Mouse (Mus musculus) retina, embryonic 14.5 days (tissue): Measurements from ENCODE around the gene Ccl6.

ENCODE experiments used
- DNase-seq: peaks from one replicate; pipeline ENCODE4 v3.0.0-alpha.2; 2015; ENCODE audit warnings: low spot score

Gene Ccl6

GRCm38 (mm10) chr11:83597796-83598195 lies 4.9 kb upstream of the Ccl6 start:
- no peak for DNase-seq

DNA sequence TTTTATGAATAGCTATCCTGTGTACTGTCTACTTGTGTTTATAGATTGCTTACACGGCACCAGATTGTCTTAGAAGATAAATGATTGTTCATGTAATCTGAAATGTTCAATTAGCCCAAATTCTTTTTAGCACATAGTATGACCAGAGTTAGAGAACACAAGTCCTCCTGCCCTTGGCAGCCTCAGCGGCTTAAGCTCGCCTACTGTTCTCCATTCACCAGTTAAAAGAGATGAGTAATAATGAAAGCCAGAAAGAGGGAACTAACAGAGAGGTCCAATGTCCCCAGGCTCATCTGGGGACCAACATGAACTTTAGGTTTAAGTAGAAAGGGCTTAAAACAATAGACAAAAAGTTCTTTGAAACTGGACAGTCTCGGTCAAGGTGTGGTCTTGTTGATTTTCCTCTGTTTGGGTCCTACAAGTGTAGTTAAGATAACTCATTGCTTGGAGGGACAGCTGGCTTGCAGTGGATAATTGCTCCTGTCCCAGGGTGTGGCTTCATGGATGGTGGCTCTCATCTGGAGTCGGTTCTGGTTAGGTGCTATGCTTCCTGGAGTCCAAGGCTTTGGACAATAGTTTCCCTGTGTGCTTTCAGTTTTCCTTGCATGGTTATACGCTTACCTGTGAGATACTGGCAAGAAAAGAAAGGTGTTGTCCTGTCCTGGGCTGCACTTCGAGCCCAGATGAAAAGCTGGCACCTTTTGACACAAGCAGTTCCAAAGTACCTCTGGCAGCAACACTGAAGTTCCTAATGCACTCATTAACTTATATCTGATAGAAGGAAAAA lies 3.0 kb upstream of the Ccl6 start:
- no peak for DNase-seq

DNA sequence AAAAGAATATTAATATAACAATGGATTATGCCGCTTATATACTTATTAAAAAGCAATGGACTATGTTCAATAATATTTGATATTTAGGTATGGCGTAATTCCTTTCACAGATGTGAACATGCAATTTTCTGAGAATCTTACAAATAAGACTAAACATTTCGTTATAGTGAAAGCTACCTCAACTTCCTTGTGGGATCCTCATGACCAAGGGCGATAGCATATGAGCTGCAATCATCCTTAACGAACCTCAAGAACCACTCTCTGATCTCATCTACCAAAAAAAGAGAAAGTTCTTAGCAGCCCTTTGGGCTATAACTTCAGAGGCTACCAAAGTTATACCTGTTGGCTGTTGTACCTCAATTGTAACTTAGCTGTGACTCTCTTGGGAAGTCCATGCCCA lies 566 bp upstream of the Ccl6 start:
- no peak for DNase-seq

GRCm38 (mm10) chr11:83584232-83584631 lies 8.7 kb downstream of the Ccl6 start:
- DNase-seq: no peak

DNA sequence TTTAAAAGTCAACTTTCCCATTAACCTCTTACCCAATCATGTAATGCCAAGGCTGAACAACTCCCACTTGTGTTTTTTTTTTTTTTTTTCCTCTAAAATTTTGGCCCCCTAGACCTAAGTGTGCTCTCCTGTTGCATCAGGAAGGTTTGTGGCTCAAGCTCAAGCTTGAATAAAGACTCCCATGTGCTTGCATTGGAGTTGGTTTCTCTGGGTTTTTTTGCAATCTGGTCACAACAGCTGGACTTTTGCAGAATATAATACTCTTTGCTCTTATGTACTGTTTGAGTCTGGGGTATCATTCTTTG lies 9.5 kb downstream of the Ccl6 start:
- no peak for DNase-seq

- DNase-seq: no peak
Measured at GRCm38 (mm10) chr11:83582626-83583449, 10.0 kb downstream of the Ccl6 start.

DNA sequence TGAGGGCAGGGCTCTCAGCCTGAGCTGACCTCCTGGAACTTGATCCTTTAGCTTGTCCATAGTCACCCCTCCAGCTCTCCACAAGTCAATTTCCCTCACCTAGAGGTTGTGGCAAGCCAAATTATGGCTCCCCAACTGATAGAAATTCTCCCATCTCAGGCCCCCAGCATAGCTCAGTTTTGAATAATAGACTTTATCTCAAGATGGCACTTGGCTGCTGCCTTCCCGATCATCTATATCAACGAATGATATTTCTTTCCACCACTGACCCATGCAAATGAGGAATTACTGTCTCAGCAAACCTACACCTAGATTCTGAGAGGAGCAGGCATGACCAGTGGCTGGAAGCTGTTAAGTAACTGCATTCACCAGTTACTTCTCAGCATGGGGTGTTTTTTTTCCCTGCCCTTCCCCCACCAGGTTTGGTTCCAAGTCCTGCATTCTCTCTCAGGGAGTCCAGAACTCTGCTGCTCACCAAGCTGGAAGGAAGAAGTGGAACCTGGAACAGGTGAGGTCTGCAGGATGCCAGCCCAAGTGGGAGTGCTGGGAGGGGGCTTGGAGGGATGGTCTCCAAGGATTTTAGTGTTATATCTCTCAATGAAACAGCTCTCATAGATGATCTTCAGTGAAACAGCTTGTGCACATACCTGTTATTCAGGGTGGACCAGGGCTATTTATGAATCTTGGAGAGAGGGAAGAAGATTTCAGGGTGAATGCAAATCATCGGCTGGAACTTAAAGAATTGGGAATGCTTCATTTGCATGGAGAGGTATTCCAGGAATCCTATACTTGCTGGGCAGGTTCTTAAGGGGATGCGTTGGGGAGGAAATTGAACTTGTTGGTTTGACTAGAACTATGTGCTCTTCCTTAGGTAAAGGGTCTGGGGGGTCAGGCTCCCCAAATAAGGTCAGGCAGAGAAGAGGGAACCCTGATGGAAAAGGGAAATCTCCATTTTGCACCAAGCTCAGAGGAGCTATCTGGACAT lies 11.0 kb downstream of the Ccl6 start:
- no peak for DNase-seq

- no peak for DNase-seq
Measured at GRCm38 (mm10) chr11:83580699-83581232, 12.1 kb downstream of the Ccl6 start.

GRCm38 (mm10) chr11:83578999-83579398 lies 13.9 kb downstream of the Ccl6 start:
- DNase-seq: no peak

GRCm38 (mm10) chr11:83578186-83578760 lies 14.6 kb downstream of the Ccl6 start, which contains the start of gene Ccl9:
TSS of gene Ccl9 (minus strand) at chr11:83578636.
- no peak for DNase-seq

- DNase-seq: no peak
Measured at GRCm38 (mm10) chr11:83576927-83577555, 15.8 kb downstream of the Ccl6 start.

DNA sequence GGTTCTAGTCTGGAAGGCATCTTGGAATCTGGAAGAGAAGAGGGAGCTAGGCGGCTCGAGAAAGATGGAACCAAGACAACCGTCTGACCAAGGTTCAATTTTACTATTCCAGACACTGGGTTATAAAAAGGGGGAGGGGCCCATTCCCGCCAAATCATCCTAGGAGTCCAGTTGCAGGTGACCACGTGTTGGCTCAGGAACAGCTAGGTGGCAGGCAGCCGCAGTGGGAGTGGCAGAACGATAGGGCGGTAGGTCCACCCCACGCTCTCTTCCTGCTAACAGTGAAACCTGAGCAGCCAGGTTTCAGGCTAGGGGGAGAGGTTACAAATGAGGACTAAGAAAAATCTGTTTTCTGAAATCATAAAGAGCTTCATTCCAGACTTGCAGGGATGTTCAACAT lies 20.1 kb downstream of the Ccl6 start:
- no peak for DNase-seq

- no peak for DNase-seq
Measured at GRCm38 (mm10) chr11:83572223-83572622, 20.7 kb downstream of the Ccl6 start.

- no peak for DNase-seq
Measured at GRCm38 (mm10) chr11:83570189-83570588, 22.7 kb downstream of the Ccl6 start.

GRCm38 (mm10) chr11:83569249-83569648 lies 23.6 kb downstream of the Ccl6 start:
- DNase-seq: no peak

DNA sequence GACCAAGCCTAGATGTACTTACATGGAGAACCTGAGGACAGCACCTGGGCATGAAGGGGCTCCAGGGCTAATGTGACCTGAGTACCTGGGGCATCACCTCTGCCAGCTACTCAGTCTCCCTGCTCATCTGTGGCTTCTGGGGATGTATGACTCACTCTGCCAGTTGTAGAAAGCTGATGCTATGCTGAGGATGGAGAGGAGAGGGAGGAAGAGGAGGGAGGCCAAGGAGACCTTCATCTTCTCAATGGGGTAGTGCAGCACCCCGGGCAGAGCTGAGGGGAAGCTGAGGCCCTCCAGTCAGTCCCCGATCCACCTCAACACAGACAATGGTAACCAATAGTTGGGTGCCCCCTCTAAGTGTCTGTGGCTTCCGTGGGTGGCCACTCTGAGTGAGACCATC lies 24.1 kb downstream of the Ccl6 start:
- no peak for DNase-seq

DNA sequence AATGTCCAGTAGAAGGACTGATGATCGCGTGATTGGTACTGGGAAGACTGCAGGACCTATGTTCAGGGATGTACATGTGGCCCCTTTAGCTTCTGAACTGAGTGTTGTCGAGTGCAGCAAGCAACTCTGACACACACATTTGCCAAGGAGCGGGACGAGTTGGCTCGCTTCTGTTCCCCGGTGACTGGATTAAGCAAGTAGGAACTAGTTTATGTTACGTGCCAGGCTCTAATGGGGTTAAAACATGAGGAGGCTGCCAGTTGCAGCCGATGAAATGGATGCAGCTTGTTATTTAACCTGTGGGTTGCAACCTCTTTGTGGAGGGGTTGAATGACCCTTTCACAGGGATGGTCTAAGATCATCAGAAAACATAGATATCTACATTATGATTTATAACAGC lies 24.8 kb downstream of the Ccl6 start:
- no peak for DNase-seq

DNA sequence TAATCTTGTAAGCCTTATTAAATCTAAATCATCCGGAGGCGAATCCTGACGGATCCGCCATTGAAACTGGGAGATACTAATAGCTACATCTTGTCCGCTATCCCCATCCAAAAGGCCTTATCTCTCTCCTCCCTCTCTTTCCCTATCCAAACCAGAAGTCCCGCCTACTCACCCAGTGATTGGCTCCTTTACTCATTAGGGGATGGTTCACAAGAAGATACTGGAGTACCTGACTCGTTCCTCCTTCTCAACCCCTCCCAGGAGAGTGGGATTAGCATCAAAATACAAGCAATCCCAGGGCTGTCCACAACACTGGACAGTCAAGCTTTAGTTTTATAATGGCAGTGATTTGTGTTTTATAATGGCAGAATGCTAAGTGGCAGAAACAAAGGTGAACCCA lies 25.6 kb downstream of the Ccl6 start:
- DNase-seq: no peak

DNA sequence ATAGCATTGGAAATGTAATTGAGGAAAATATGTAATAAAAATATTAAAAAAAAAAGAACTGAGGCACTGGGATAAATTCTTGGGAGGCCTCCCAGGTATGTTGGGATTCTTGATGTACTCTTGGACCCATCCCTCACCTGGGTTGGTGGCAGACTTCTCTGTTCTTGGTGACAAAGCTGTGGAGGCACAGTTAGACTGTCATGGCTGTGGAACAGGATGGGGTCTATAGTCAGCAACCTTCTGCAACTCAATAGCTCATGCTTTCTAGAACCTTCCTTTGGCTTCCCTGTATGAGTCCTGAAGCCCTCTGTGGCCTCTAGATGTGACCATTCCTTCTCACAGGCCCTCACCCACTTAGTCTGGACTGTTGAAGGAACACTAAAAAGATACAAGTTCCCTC lies 26.3 kb downstream of the Ccl6 start:
- DNase-seq: no peak

DNA sequence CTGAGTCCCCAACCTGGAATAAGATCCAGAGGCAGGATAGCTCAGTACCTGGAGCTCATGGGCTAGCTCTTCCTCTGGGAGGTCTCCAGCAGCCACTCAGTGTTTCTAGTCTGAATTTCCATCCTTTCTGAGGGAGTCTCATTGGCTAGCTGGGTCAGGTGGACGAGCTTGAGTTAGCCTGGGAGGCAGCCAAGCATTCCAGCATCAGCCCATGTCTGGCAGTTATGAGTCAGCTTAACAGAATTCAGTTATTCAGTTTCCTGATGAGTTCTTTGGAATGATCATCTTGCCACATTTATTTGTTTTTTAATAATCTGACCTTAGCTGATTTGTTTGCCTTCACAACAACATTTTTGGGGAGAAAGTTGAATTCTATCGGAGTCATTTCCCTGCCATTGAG lies 29.1 kb downstream of the Ccl6 start:
- DNase-seq: no peak

DNA sequence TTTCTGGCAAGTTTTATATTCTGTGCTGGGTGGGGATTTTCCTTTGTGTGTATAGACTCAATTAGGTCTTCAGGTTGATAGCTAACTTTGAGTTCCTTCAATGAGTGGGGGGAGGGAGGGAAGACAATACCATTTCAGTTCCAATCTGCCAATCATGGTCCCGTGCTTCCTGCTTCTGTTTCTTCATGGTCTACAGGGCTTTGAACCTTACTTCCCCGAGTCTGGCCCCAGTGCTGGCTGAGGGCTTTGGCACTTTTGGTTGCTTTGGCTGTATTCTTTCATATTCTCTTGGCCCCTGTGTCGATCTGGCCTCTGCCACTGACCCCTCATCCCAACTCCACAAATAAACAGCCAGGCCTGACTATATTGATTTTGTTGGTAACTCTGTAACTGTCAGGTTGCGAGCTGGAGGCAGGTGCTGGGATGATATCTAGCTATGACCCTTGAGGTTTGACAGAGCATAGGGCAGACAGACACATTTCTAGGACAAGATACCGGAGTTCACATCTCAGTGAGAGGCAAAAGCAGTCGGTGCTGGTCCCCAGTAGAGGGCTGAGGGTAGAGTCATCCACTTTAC lies 30.5 kb downstream of the Ccl6 start:
- no peak for DNase-seq
